Mouse (Mus musculus): ENCODE data around the gene Mllt3.

The Mllt3 gene

DNA sequence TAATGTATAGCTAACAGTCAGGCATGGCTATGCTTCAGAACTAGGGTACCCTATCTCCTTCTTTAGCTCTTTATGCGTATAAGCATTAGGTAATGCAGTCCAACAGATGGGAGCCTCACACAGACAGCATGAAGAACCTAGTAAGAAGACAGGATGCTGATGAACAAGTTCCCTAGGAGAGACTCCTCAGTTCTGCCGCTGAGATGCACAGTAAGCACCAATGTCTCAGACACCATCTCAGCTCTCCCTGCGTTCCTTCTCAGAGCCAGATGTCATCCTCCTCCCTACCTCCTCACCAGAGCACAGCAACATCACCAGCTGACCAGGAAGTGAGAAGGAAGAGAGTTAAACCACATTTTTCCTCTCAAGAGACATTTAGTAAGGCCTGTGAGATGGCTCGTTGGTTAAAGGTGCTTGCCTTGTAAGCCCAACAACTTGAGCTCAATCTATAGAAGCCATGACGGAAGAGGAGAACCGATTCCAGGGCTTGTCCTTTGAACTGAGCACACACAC is 202.3 kb downstream of the Mllt3 start:
- no peak for DNase-seq (ENCODE audit: inconsistent age in 2 of 2, low spot score in 1 of 2)

- DNase-seq (ENCODE audit: inconsistent age in 2 of 2, low spot score in 1 of 2), result no peak
These were observed 203.6 kb downstream of the Mllt3 start for GRCm38 (mm10) chr4:87829426-87830063.

DNA sequence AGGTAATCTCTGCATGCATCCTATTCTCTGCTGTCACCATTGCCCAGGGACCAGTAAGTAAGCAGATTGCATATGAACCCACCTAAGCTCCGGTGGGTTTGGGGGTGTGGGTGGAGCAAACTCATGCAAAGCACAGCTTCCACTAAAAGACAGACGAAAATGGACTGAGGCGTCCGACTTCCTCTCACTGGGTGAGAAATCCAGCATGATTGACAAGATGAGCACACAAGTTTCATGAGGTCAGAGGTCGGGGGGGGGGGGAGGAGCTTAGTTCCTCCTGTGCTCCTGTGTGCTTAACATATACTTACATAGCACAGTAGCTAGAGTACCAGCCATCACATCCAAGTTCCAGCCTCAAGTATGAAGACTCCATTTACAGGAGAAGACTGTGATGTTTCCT is 206.8 kb downstream of the Mllt3 start:
- no peak for DNase-seq (ENCODE audit: inconsistent age in 2 of 2, low spot score in 1 of 2)

DNA sequence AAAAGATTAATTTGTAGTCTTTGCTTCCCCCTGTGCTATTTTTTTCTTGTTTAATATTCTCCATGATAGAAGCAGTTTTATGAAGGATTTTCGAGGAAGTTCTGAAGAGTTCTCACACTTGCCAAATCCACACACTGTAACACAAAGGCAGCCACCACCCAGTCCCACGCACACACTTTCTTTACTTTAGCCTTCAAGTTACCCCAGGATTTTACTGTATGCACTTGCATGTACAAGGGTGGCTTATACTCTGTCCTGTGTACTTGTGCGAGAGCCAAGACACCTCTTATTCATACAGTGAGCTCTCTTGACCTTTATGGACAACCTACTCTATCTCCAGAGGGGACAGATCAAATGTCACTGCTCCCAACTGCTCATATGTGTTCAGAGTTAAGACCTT is 209.5 kb downstream of the Mllt3 start:
- DNase-seq (ENCODE audit: inconsistent age in 2 of 2, low spot score in 1 of 2), result no peak

- no peak for DNase-seq (ENCODE audit: inconsistent age in 2 of 2, low spot score in 1 of 2)
These were observed 210.0 kb downstream of the Mllt3 start for GRCm38 (mm10) chr4:87823191-87823590.

- no peak for DNase-seq (ENCODE audit: inconsistent age in 2 of 2, low spot score in 1 of 2)
These were observed 212.3 kb downstream of the Mllt3 start for GRCm38 (mm10) chr4:87820911-87821310.

- no peak for DNase-seq (ENCODE audit: inconsistent age in 2 of 2, low spot score in 1 of 2)
These were observed 214.0 kb downstream of the Mllt3 start for GRCm38 (mm10) chr4:87819182-87819581.

GRCm38 (mm10) chr4:87818276-87818675 is 214.9 kb downstream of the Mllt3 start:
- DNase-seq (ENCODE audit: inconsistent age in 2 of 2, low spot score in 1 of 2), result no peak

DNA sequence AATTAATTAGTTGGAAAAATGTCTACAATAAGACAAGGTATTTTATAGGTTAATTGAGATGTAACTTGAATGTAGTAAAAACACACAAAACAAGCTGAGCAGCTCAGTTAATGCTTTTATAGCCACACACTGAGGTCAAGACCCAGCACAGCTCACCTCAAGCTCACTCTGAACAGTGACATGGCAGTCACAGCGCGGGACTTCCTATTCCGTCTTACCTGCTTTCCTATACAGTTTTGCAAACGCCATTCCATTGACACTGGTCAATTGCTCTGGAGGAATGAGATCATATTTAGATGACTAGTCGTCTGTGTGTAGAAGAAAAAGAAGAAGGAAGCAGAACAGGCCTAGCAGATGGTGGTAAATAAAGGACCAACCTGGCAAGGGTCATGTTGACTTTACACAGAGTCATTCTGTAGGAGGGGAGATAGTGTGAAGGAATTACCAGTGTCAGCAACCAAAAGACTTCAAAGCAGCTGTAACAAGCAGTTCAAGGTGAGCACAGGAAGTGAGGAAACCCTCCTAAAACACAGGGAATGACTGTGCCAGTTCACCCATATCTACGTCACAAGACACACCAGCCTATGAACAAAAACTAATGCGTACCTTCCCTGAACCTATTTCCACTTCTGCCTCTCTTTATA is 217.6 kb downstream of the Mllt3 start:
- no peak for DNase-seq (ENCODE audit: inconsistent age in 2 of 2, low spot score in 1 of 2)

DNA sequence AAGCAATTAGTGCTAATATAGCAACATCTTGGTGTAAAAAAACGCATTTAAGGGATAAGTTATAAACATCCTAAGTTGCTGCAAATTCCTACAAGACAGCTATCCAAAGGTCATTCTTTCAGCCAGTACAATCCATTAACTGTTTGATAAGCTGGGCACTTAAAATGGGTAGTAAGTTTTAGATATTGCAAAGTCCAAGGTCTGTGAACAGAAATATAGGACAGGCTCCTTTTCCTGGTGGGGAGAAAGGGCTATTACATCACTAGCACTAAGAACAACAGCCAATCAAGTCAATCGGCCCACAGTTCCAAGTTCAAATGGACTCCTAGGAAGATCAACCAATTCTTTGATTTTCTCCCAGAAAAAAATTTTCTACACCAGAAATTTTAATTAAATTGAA is 221.3 kb downstream of the Mllt3 start:
- no peak for DNase-seq (ENCODE audit: inconsistent age in 2 of 2, low spot score in 1 of 2)

- no peak for DNase-seq (ENCODE audit: inconsistent age in 2 of 2, low spot score in 1 of 2)
These were observed 226.8 kb downstream of the Mllt3 start for GRCm38 (mm10) chr4:87806196-87806987.

DNA sequence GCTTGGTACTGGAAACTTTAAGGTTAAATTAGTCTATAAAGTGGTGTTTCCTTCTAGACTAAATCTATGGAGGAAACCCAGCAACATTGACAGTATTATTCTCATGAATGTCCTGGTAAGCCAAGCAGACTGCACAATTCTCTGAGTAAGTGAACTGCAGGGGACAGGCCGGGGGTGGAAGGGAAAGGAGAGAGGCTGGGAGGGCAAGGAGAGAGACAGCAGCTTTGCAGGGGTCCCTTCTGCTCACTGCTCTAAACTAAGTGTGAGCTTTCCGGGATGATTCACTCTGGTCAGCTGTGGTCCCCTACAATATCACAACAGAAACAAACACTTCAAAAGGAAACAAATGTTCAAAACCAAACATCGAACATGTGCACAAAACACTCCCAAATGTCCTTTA is 228.6 kb downstream of the Mllt3 start:
- DNase-seq (ENCODE audit: inconsistent age in 2 of 2, low spot score in 1 of 2), result no peak

- no peak for DNase-seq (ENCODE audit: inconsistent age in 2 of 2, low spot score in 1 of 2)
These were observed 229.9 kb downstream of the Mllt3 start for GRCm38 (mm10) chr4:87803313-87803712.

GRCm38 (mm10) chr4:87802140-87802539 is 231.0 kb downstream of the Mllt3 start:
- no peak for DNase-seq (ENCODE audit: inconsistent age in 2 of 2, low spot score in 1 of 2)

GRCm38 (mm10) chr4:87801332-87801731 is 231.8 kb downstream of the Mllt3 start:
- no peak for DNase-seq (ENCODE audit: inconsistent age in 2 of 2, low spot score in 1 of 2)

- DNase-seq (ENCODE audit: inconsistent age in 2 of 2, low spot score in 1 of 2), result no peak
These were observed 232.9 kb downstream of the Mllt3 start for GRCm38 (mm10) chr4:87800276-87800675.

- DNase-seq (ENCODE audit: inconsistent age in 2 of 2, low spot score in 1 of 2), result no peak
These were observed 233.7 kb downstream of the Mllt3 start for GRCm38 (mm10) chr4:87799418-87799817.

GRCm38 (mm10) chr4:87795261-87795660 is 237.9 kb downstream of the Mllt3 start:
- DNase-seq (ENCODE audit: inconsistent age in 2 of 2, low spot score in 1 of 2), result no peak

DNA sequence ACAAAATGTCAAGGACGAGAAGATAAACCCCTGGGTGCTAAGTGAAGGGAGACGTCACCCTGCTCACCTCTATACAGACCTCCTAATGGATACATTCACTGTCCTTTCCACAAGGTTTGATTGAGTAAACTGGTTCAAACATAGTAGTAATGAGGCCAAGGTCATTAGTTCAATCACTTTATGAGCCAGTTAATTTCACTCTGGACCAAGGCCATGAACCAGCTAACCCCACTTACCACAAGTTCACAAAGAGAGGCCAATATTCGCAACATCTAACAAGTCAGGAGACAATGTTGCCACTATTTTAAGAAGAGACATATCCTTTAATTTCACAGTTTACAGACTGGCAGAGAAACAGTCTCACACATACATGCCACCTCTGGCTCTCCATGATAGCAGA is 238.9 kb downstream of the Mllt3 start:
- DNase-seq (ENCODE audit: inconsistent age in 2 of 2, low spot score in 1 of 2), result peak; percentile 13 to 75

- no peak for DNase-seq (ENCODE audit: inconsistent age in 2 of 2, low spot score in 1 of 2)
These were observed 240.7 kb downstream of the Mllt3 start for GRCm38 (mm10) chr4:87792511-87792910.

GRCm38 (mm10) chr4:87789446-87789845 is 243.7 kb downstream of the Mllt3 start:
- DNase-seq (ENCODE audit: inconsistent age in 2 of 2, low spot score in 1 of 2), result no peak

- DNase-seq (ENCODE audit: inconsistent age in 2 of 2, low spot score in 1 of 2), result peak; percentile 34 to 75
These were observed 244.5 kb downstream of the Mllt3 start for GRCm38 (mm10) chr4:87788691-87789090.
